Mouse (Mus musculus): ENCODE data around the gene Rpa2.

GRCm38 (mm10) chr4:132776764-132777163, 8.6 kb downstream of the Rpa2 start:
- TF ChIP-seq CTCF (IDR thresholded peaks at IDR 0.05; ENCODE audit: insufficient read depth, low read depth, low read length) (no peak), POLR2A (IDR thresholded peaks at IDR 0.05; ENCODE audit: insufficient read depth, low read depth, low read length) (no peak)

Data from olfactory bulb, adult 2 months (tissue).